Mouse (Mus musculus) Patski (cell line): ENCODE data around the gene Slc35a3. TPM values are rescaled to one million over a fixed set of nuclear protein-coding genes. Genes with fewer than 3 reads are reported as not detected.
A peak's percentile ranks its signal among the peaks of the same experiment; 100 is the strongest.
"Not testable (repeated sequence)": the region's sequence is repeated elsewhere in the genome, so short reads cannot be mapped to it uniquely, and the experiment has no call there.

Experiments used
- ATAC-seq: fragments of 100-300 bp; one replicate; pipeline ENCODE4 v1.8.0; 2021
- CTCF ChIA-PET: fragments of 350-600 bp; sonication (Branson Sonifier 250); formaldehyde crosslinking; loops from one replicate; lab custom pipeline; 2022; ENCODE audit warnings: inconsistent platforms; lab: Charles Lee
- POLR2A ChIA-PET: fragments of 350-600 bp; sonication (Branson Sonifier 250); formaldehyde crosslinking; loops from one replicate; lab custom pipeline; 2022; ENCODE audit warnings: antibody characterized with exemption, inconsistent platforms; lab: Charles Lee
- DNase-seq: peaks from one replicate; pipeline ENCODE4 v3.0.0-alpha.2; 2011; ENCODE audit warnings: low read depth, low spot score
- H3K27me3 ChIP-seq: fragments of 371-371 bp; one replicate; pipeline ENCODE4 v1.5.1; 2021
- CTCF ChIP-seq: fragments of 100-300 bp; IDR thresholded peaks from one replicate; pipeline ENCODE4 v1.5.1; 2021
- in situ Hi-C: fragments of 300-500 bp; cut with MboI; formaldehyde crosslinking; loops from 3 replicates; pipeline ENCODE4 v1.11.1; 2018; ENCODE audit warnings: low pct_unique_long_range_greater_than_20kb, mixed read lengths
- polyA plus RNA-seq: library from polyadenylated mRNA; unstranded; gene quantifications from one replicate; pipeline ENCODE4 v1.2.3, GENCODE M21; 2021

The Slc35a3 gene
- polyA plus RNA-seq, 1 experiment from 2014 or later = 44.0 TPM

GRCm38 (mm10) chr3:116702647-116703272 lies 9.9 kb downstream of the Slc35a3 start:
- CTCF ChIA-PET = interaction anchor here (1.1 to 1.5 kb wide), 2 partner anchors 13 to 15 kb away, joined by 3 to 4 read pairs; no protein-coding TSS in a partner anchor
- POLR2A ChIA-PET = interaction anchor here (2.6 kb wide), 1 partner anchor 10 kb away, joined by 11 read pairs; the partner anchor contains the start of gene Slc35a3
- in situ Hi-C loops = no loop called here
- DNase-seq (no peak), ATAC-seq (no peak)
- H3K27me3 ChIP-seq = no peaks in the 10 kb centered on the region
- no peak for TF ChIP-seq CTCF

DNA sequence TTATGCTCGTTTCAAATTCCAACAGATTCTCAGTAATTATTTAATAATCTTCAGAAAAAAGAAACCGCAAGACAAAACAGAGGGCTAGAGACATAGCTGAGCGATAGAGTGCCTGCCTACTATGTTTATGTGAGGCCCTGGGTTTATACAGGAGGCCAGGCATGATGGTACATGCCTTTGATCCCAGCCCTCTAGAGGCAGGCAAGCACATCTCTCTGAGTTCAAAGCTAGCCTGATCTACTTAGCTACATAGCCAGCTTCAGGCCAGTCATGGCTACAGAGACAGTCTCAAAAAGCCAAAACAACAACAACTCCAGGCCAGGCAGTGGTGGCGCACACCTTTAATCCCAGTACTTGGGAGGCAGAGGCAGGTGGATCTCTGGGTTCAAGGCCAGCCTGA lies 11.0 kb downstream of the Slc35a3 start:
- ChIA-PET POLR2A (no interaction called here), CTCF (interaction anchor here (1.1 to 1.5 kb wide), 3 partner anchors 10 to 14 kb away, joined by 3 to 4 read pairs (median 3); no protein-coding TSS in a partner anchor)
- in situ Hi-C loops = no loop called here
- no peak for ATAC-seq
- no peaks in the 10 kb centered on the region for H3K27me3 ChIP-seq
- TF ChIP-seq CTCF = no peak
- DNase-seq = no peak

- H3K27me3 ChIP-seq = no peaks in the 10 kb centered on the region
- no peak for ATAC-seq
- in situ Hi-C loops = no loop called here
- ChIA-PET CTCF (interaction anchor here (0.9 to 2.7 kb wide), 6 partner anchors 8 to 52 kb away, joined by 3 to 9 read pairs (median 4); no protein-coding TSS in a partner anchor), POLR2A (interaction anchor here (1.0 to 1.2 kb wide), 2 partner anchors 12 to 18 kb away, joined by 3 to 4 read pairs; no protein-coding TSS in a partner anchor)
- peak; percentile 24 for TF ChIP-seq CTCF
- DNase-seq = no peak
These were observed 13.8 kb downstream of the Slc35a3 start for GRCm38 (mm10) chr3:116698786-116699185.

- in situ Hi-C loops = no loop called here
- DNase-seq (no peak), ATAC-seq (no peak)
- no peak for TF ChIP-seq CTCF
- ChIA-PET CTCF (interaction anchor here (1.0 to 2.4 kb wide), 7 partner anchors 12 to 168 kb away, joined by 3 to 14 read pairs (median 4); no protein-coding TSS in a partner anchor), POLR2A (no interaction called here)
- no peaks in the 10 kb centered on the region for H3K27me3 ChIP-seq
These were observed 17.0 kb downstream of the Slc35a3 start for GRCm38 (mm10) chr3:116695666-116695985.

- ATAC-seq = no peak
- no peak for TF ChIP-seq CTCF
- CTCF ChIA-PET = interaction anchor here (0.9 to 2.4 kb wide), 8 partner anchors 12 to 354 kb away, joined by 3 to 14 read pairs (median 4); no protein-coding TSS in a partner anchor
- in situ Hi-C loops = no loop called here
- DNase-seq = no peak
- no peaks in the 10 kb centered on the region for H3K27me3 ChIP-seq
- POLR2A ChIA-PET = no interaction called here
These were observed 17.5 kb downstream of the Slc35a3 start for GRCm38 (mm10) chr3:116694955-116695665.

DNA sequence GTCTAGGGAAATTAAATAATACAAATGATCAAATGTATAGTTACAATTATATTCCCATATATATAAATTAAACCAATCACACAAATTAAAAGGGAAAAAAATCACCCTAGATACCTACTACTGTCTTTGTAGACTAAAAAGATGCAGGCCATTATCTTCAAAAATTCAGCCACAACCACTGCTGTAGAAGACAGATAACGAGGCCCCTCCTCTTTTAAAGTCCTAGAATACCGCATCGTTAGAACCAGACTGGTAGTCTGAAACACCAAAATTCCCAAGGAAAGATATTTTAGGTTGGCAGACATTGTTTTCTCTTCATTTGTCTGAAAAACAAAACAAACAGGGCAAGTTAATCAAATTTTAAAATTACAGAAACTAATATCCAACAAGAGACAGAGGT lies 18.3 kb downstream of the Slc35a3 start:
- no peak for TF ChIP-seq CTCF
- H3K27me3 ChIP-seq = no peaks in the 10 kb centered on the region
- ATAC-seq (no peak), DNase-seq (no peak)
- in situ Hi-C loops = no loop called here
- CTCF ChIA-PET = interaction anchor here (0.9 to 2.4 kb wide), 5 partner anchors 11 to 354 kb away, joined by 3 to 14 read pairs (median 4); no protein-coding TSS in a partner anchor
- POLR2A ChIA-PET = no interaction called here

DNA sequence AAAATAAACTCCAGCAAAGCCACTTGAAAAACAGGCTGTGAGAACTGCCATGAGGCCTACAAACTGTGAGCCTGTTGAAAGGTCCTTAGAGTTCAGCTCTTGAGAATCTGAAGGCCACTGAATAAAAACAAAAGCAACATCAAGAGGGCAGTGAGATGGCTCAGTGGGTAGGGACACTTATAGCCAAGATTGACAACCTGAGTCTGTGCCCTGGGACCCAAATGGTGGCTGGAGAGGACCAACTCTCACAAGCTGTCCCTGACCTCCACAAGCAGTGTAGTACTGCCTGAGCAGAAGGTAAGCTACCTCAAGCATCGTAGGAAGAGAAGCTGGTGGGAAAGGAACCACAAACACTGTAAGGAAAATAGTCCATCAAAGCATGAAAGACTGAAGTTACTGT lies 31.5 kb downstream of the Slc35a3 start, which contains the start of gene Gm43191:
Gm43191 (minus strand) TSS at position 101 of the 400 bp plus-strand sequence.
- in situ Hi-C loops = no loop called here
- DNase-seq (no peak), ATAC-seq (no peak)
- POLR2A ChIA-PET = interaction anchor here (1.0 kb wide), 1 partner anchor 15 kb away, joined by 5 read pairs; no protein-coding TSS in a partner anchor
- CTCF ChIA-PET = interaction anchor here (1.2 to 2.0 kb wide), 3 partner anchors 9 to 14 kb away, joined by 3 to 7 read pairs (median 6); no protein-coding TSS in a partner anchor
- no peak for TF ChIP-seq CTCF
- no peaks in the 10 kb centered on the region for H3K27me3 ChIP-seq

DNA sequence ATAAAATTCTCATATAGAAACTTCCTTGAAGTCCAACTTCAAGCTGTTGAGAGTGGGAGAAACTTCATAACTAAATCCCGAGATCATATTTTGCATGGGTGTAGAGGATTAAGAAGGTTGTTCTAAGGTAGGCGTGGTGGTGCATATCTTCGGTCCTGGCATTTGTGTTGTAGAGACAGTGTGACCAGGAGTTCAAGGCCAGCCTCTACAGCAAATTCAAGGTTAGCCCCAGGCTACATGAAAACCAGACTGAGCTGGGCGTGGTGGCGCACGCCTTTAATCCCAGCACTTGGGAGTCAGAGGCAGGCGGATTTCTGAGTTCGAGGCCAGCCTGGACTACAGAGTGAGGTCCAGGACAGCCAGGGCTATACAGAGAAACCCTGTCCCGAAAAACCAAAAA lies 48.4 kb downstream of the Slc35a3 start:
- H3K27me3 ChIP-seq, DNase-seq, in situ Hi-C loops, ATAC-seq: not testable (repeated sequence)
- ChIA-PET CTCF (interaction anchor here (1.3 to 1.9 kb wide), 5 partner anchors 10 to 95 kb away, joined by 3 to 5 read pairs (median 3); no protein-coding TSS in a partner anchor), POLR2A (interaction anchor here (1.9 kb wide), 1 partner anchor 47 kb away, joined by 6 read pairs; no protein-coding TSS in a partner anchor)

- CTCF ChIA-PET = interaction anchor here (1.0 to 1.9 kb wide), 3 partner anchors 9 to 22 kb away, joined by 3 to 5 read pairs (median 3); no protein-coding TSS in a partner anchor
- TF ChIP-seq CTCF = no peak
- in situ Hi-C loops = no loop called here
- POLR2A ChIA-PET = interaction anchor here (1.9 kb wide), 1 partner anchor 49 kb away, joined by 6 read pairs; no protein-coding TSS in a partner anchor
- DNase-seq (peak; percentile 81), ATAC-seq (peak; percentile 97)
- no peaks in the 10 kb centered on the region for H3K27me3 ChIP-seq
These were observed 50.2 kb downstream of the Slc35a3 start, which contains the start of gene Mfsd14a for GRCm38 (mm10) chr3:116662463-116662863. TSS of gene Mfsd14a (minus strand) at chr3:116662677.

DNA sequence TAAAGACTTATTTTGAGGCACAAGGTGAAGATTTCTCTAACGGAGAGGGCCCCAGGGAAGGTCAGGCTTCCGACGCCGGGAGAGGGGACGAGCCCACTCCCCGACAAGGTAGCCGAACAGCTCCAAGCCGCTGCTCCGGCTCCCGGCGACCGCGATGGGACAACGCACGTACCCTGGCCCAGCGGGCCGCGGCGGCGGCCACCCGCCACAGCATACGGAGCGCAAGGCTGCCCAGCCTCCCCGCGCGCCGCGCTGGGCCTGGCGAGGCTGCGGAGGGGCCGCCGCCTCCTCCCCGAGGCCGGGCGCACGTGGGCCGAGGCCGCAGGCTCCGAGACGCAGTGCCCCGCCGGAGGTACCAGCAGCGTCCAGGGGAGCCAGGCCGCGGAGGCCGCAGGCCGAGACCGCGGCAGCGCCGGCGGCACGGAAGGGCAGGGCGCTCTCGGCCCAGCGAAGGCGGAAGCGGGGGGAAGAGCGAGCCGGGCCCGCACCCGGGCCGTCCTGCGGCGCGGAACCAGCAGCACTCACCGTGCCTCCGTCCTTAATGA lies 50.7 kb downstream of the Slc35a3 start:
- POLR2A ChIA-PET = no interaction called here
- no peak for TF ChIP-seq CTCF
- ATAC-seq = peak; percentile 70
- CTCF ChIA-PET = interaction anchor here (1.0 kb wide), 1 partner anchor 9 kb away, joined by 3 read pairs; no protein-coding TSS in a partner anchor
- in situ Hi-C loops = no loop called here
- no peaks in the 10 kb centered on the region for H3K27me3 ChIP-seq
- DNase-seq = peak; percentile 43
